Mouse (Mus musculus): ENCODE measurements around the gene Extl1.

- peak; percentile 52; the same call in 1 of the 2 replicates for TF ChIP-seq CTCF (IDR thresholded peaks at IDR 0.05; ENCODE audit: borderline replicate concordance, insufficient read depth, low read depth, low read length)
- TF ChIP-seq POLR2A (IDR thresholded peaks at IDR 0.05; ENCODE audit: borderline replicate concordance, insufficient read depth, low read length): no peak
Measured at GRCm38 (mm10) chr4:134409286-134409685, 25.6 kb upstream of the Extl1 start.
